Mouse (Mus musculus): Measurements from ENCODE around the gene Relb. TPM values are rescaled to one million over a fixed set of nuclear protein-coding genes. Genes with fewer than 3 reads are reported as not detected.
A peak's percentile ranks its signal among the peaks of the same experiment; 100 is the strongest.

The Relb gene
- polyA plus RNA-seq, 1 experiment, result 75.6 TPM

DNA sequence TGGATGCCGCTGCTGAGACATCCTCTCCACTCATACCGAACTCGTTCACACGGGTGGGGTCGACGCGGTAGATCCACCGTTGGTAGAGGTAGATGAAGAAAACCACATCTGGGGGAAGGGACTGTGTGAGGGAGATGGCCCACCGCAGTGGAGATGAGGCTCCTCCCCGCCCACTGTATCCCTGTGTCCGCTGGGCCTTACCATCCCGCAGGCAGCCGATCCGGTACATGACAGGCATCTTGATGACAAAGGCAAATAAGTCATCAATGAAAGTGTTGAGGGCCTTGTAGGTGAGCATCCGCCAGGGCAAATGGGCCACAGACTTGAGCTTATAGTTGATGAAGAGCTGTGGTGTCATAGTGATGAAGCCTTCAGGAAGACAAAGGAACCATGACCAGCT lies 4.6 kb upstream of the Relb start:
- 69% methylated on average over 15 of the region's 15 CpGs for WGBS
- H3K4me3 ChIP-seq (ENCODE audit: control insufficient read depth, insufficient read depth, low read length), result no peak overlapping the region
- TF ChIP-seq CTCF (IDR thresholded peaks at IDR 0.05; ENCODE audit: borderline replicate concordance, control insufficient read depth, extremely low read depth, insufficient read depth, low read length, poor library complexity), result no peak
- no peak for TF ChIP-seq POLR2A (IDR thresholded peaks at IDR 0.05; ENCODE audit: control insufficient read depth, extremely low read depth, insufficient read depth, low read length, poor library complexity)
- peaks cover 4% of the 10 kb centered on the region for H3K4me1 ChIP-seq (replicated peaks; ENCODE audit: control insufficient read depth, insufficient read depth, low read length)
- no peak for DNase-seq
- peaks cover 48% of the 10 kb centered on the region for H3K36me3 ChIP-seq (ENCODE audit: control insufficient read depth, insufficient read depth, low read length)
- no peaks in the 10 kb centered on the region for H3K27me3 ChIP-seq (ENCODE audit: control insufficient read depth, insufficient read depth, low read length)
- no peak overlapping the region for H3K27ac ChIP-seq (ENCODE audit: control insufficient read depth, insufficient read depth, low read length)

DNA sequence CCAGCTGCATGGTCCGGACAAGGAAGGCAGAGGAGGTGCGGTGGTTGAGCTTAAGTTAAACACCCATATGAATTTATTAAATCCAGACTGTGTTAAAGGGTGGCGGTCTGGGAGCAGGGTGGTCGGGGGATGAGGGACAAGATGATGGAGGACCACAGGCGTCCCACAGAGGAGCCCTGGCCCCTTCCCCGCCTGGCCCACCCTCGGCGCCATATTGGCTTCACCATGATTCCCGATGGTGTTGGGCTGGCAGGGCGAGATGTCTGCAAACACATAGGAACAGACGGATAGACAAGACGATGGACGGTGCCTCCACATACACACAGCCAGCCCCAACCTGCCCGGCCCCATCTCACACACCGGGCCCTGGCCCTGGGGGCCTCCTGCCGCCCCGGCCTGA lies 4.0 kb upstream of the Relb start:
- 98% methylated on average over 17 of the region's 17 CpGs for WGBS
- H3K4me1 ChIP-seq (replicated peaks; ENCODE audit: control insufficient read depth, insufficient read depth, low read length), result peaks cover 7% of the 10 kb centered on the region
- no peak overlapping the region for H3K27ac ChIP-seq (ENCODE audit: control insufficient read depth, insufficient read depth, low read length)
- DNase-seq, result no peak
- no peaks in the 10 kb centered on the region for H3K27me3 ChIP-seq (ENCODE audit: control insufficient read depth, insufficient read depth, low read length)
- TF ChIP-seq CTCF (IDR thresholded peaks at IDR 0.05; ENCODE audit: borderline replicate concordance, control insufficient read depth, extremely low read depth, insufficient read depth, low read length, poor library complexity), result no peak
- no peak for TF ChIP-seq POLR2A (IDR thresholded peaks at IDR 0.05; ENCODE audit: control insufficient read depth, extremely low read depth, insufficient read depth, low read length, poor library complexity)
- no peak overlapping the region for H3K4me3 ChIP-seq (ENCODE audit: control insufficient read depth, insufficient read depth, low read length)
- H3K36me3 ChIP-seq (ENCODE audit: control insufficient read depth, insufficient read depth, low read length), result peaks cover 41% of the 10 kb centered on the region

DNA sequence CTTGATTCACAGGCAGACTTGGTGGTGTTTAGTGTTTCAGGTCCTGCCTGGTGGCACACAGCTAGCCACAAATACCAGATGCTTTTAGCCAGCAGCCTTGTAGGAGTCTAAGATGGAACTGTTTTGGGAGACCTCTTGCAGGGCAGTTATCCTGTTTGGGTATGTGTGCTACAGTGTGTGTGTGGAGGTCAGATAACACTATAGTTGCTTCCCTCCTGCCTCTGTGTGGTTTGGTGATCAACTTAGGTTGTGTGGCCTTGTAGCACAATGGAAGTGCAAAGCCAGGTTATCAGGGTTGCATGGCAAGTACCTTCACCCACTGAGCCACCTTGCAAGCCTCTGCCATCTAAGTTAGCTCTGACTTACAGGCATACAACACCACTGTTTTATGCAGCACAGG lies 3.5 kb upstream of the Relb start:
- Histone ChIP-seq H3K36me3 (ENCODE audit: control insufficient read depth, insufficient read depth, low read length) (peaks cover 36% of the 10 kb centered on the region), H3K4me1 (replicated peaks; ENCODE audit: control insufficient read depth, insufficient read depth, low read length) (peaks cover 12% of the 10 kb centered on the region), H3K4me3 (ENCODE audit: control insufficient read depth, insufficient read depth, low read length) (no peak overlapping the region), H3K27ac (ENCODE audit: control insufficient read depth, insufficient read depth, low read length) (no peak overlapping the region), H3K27me3 (ENCODE audit: control insufficient read depth, insufficient read depth, low read length) (no peaks in the 10 kb centered on the region)
- no peak for TF ChIP-seq POLR2A (IDR thresholded peaks at IDR 0.05; ENCODE audit: control insufficient read depth, extremely low read depth, insufficient read depth, low read length, poor library complexity)
- TF ChIP-seq CTCF (IDR thresholded peaks at IDR 0.05; ENCODE audit: borderline replicate concordance, control insufficient read depth, extremely low read depth, insufficient read depth, low read length, poor library complexity), result no peak
- no peak for DNase-seq

DNA sequence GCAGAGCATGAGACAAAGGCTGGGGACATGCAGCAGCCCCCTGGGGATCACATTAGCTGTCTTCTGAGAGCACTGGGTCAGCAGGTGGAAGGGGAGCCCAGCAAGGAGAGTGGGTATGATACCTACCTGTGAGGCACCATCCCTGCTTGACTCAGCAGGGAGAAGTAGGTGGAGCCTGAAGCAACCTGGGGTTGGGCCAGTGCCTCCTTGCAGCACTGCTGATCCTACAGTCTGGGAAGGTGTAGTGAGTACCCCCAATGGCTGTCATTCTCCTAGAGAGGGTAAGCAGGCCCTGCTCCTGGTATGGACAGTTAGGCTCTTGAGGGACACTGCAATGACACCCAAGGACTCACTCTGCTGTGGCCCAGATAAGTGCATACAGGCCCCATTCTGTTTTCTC lies 3.0 kb upstream of the Relb start:
- Histone ChIP-seq H3K36me3 (ENCODE audit: control insufficient read depth, insufficient read depth, low read length) (peaks cover 32% of the 10 kb centered on the region), H3K4me3 (ENCODE audit: control insufficient read depth, insufficient read depth, low read length) (no peak overlapping the region), H3K27me3 (ENCODE audit: control insufficient read depth, insufficient read depth, low read length) (no peaks in the 10 kb centered on the region), H3K27ac (ENCODE audit: control insufficient read depth, insufficient read depth, low read length) (no peak overlapping the region), H3K4me1 (replicated peaks; ENCODE audit: control insufficient read depth, insufficient read depth, low read length) (peaks cover 13% of the 10 kb centered on the region)
- TF ChIP-seq POLR2A (IDR thresholded peaks at IDR 0.05; ENCODE audit: control insufficient read depth, extremely low read depth, insufficient read depth, low read length, poor library complexity) (no peak), CTCF (IDR thresholded peaks at IDR 0.05; ENCODE audit: borderline replicate concordance, control insufficient read depth, extremely low read depth, insufficient read depth, low read length, poor library complexity) (no peak)
- DNase-seq, result no peak

DNA sequence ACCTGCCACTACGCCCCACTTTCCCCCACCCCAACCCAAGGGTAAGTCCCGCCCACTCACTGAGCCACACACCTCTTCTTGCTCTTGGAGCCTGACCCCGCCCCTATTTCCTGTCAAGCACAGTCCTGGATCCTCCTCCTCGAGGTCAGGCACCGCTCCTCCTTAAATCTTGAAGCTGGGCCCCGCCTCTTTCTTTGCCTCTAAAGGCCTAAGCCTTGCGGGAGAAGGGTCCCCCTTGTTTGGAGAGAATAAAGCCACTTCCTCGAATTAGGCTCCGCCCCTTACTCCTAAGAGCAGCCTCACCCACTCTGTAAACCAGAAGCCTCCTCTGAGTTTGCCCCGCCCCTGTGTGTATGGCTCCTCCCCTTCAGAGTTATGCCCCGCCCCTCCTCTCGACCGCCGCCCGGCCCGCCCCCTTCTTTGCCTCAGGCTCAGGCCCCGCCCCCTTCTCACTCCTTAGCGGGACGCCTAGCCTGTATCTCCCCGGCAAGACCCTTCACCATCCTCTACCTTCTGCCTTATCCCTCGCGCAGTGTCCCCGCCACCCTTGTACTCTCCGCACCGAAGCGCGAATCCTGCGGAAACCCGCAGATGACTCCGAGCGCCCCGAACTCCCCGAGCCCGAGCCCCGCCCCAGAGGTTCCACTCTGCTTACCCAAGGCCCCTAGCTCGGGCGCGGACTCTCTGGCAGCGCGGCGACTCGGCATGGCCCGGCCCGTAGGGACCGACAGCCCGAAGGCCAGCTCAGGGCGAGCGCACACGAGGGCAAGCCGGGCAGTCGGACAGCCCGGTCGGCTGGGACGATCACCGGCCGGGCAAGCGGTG lies 490 bp downstream of the Relb start:
- Histone ChIP-seq H3K4me3 (ENCODE audit: control insufficient read depth, insufficient read depth, low read length) (peak overlapping the region; percentile 69), H3K27me3 (ENCODE audit: control insufficient read depth, insufficient read depth, low read length) (no peaks in the 10 kb centered on the region), H3K36me3 (ENCODE audit: control insufficient read depth, insufficient read depth, low read length) (peaks cover 8% of the 10 kb centered on the region; the same call in 1 of the 2 replicates), H3K4me1 (replicated peaks; ENCODE audit: control insufficient read depth, insufficient read depth, low read length) (peaks cover 13% of the 10 kb centered on the region), H3K27ac (ENCODE audit: control insufficient read depth, insufficient read depth, low read length) (peak overlapping the region; percentile 53; the same call in 1 of the 2 replicates)
- TF ChIP-seq POLR2A (IDR thresholded peaks at IDR 0.05; ENCODE audit: control insufficient read depth, extremely low read depth, insufficient read depth, low read length, poor library complexity) (0 out of 2 replicates have a peak, but pooled peaks have one; percentile 9), CTCF (IDR thresholded peaks at IDR 0.05; ENCODE audit: borderline replicate concordance, control insufficient read depth, extremely low read depth, insufficient read depth, low read length, poor library complexity) (no peak)
- WGBS, result 1% methylated on average over 57 of the region's 57 CpGs
- peak; percentile 94 for DNase-seq

DNA sequence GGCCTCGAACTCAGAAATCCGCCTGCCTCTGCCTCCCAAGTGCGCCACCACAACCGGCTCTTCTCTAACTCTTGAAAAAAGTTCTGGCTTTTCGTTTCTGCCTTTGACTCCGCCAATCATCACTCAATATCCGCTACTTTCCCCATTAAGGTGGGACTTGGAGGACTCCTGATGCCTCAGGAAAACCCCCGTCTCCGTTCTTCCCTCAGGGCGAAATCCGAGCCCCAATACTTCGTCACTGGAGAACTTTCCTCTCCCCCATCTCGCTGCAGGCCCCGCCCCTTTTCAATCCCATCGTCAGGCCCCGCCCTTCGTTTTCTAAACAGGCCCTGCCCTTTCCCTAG lies 1.1 kb downstream of the Relb start:
- 11% methylated on average over 17 of the region's 17 CpGs for WGBS
- H3K27me3 ChIP-seq (ENCODE audit: control insufficient read depth, insufficient read depth, low read length), result no peaks in the 10 kb centered on the region
- TF ChIP-seq POLR2A (IDR thresholded peaks at IDR 0.05; ENCODE audit: control insufficient read depth, extremely low read depth, insufficient read depth, low read length, poor library complexity), result 0 out of 2 replicates have a peak, but pooled peaks have one; percentile 29
- TF ChIP-seq CTCF (IDR thresholded peaks at IDR 0.05; ENCODE audit: borderline replicate concordance, control insufficient read depth, extremely low read depth, insufficient read depth, low read length, poor library complexity), result no peak
- peak overlapping the region; percentile 69 for H3K4me3 ChIP-seq (ENCODE audit: control insufficient read depth, insufficient read depth, low read length)
- DNase-seq, result no peak
- peaks cover 13% of the 10 kb centered on the region for H3K4me1 ChIP-seq (replicated peaks; ENCODE audit: control insufficient read depth, insufficient read depth, low read length)
- H3K36me3 ChIP-seq (ENCODE audit: control insufficient read depth, insufficient read depth, low read length), result peaks cover 3% of the 10 kb centered on the region; the same call in 1 of the 2 replicates
- peak overlapping the region; percentile 14; the same call in 1 of the 2 replicates for H3K27ac ChIP-seq (ENCODE audit: control insufficient read depth, insufficient read depth, low read length)

Data from thymus, adult 2 months (tissue).